Mouse (Mus musculus): Measurements from ENCODE around the gene Ppp1r1c. TPM values are rescaled to one million over a fixed set of nuclear protein-coding genes. Genes with fewer than 3 reads are reported as not detected.

Ppp1r1c gene
- polyA plus RNA-seq, 1 experiment from 2014 or later = not detected

GRCm38 (mm10) chr2:79865275-79865999, 157.9 kb downstream of the Ppp1r1c start:
- Histone ChIP-seq H3K27ac (replicated peaks in 1 of 2; ENCODE audit: control insufficient read depth in 1 of 2, insufficient read depth in 1 of 2, low read depth in 2 of 2, low read length in 2 of 2) (no peak overlapping the region), H3K4me3 (ENCODE audit: control insufficient read depth in 1 of 2, insufficient read depth in 1 of 2, low read depth in 1 of 2, low read length in 2 of 2) (no peak overlapping the region), H3K27me3 (ENCODE audit: control insufficient read depth, insufficient read depth, low read length) (peaks cover 14% of the 10 kb centered on the region; the same call in 1 of the 2 replicates), H3K9me3 (ENCODE audit: control insufficient read depth, low read length) (no peaks in the 10 kb centered on the region), H3K36me3 (ENCODE audit: control insufficient read depth, insufficient read depth, low read length) (no peaks in the 10 kb centered on the region), H3K9ac (ENCODE audit: low read length) (no peak overlapping the region), H3K4me1 (ENCODE audit: control insufficient read depth in 2 of 2, insufficient read depth in 2 of 2, low read length in 2 of 2) (no peaks in the 10 kb centered on the region), H3K4me2 (ENCODE audit: low read length) (no peak overlapping the region)
- no peak for ATAC-seq (ENCODE audit: insufficient number of reproducible peaks, insufficient read depth, low FRiP score, low read depth)
- 37% methylated on average over 9 of the region's 9 CpGs for WGBS

Other genes with a start within 250 kb of the Ppp1r1c start
- 9.1 and 11.1 TPM in 2 replicates for gene Itprid2, start 72.4 kb upstream of the Ppp1r1c start, polyA plus RNA-seq (2014; fragmentation: Nextera tagmentation; extraction: Ambion mirVana)